7 mouse cellular contexts compared by ENCODE assay signal in the genomic region with DNA sequence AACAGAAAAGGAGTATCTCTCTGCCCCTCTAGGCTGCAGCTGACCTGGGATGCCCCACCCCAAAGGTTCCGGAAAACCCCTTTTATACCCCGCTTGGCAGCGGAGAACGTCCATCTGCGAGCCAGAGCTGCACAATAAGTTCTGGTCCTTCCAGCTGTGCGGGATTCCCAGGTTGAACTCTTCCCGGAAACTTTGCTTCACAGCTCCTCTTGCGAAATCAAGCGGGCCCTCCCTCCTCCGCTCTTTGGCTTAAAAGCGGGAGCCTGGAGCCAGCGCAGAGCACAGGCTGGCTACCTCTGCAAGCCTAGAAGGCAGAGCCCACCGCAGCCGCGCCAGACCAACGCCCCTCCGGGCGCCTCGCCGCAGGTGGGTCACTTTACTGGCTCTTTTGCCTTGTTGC. TPM values are rescaled to one million over a fixed set of nuclear protein-coding genes. Genes with fewer than 3 reads are reported as not detected.
A peak's percentile ranks its signal among the peaks of the same experiment; 100 is the strongest.
DNase-seq lines count a peak whose midpoint lies in the region; ATAC-seq lines count a peak whose summit lies in the region.

A gene (plus strand): TSS at position 282 of the 400 bp plus-strand sequence.

- H3K9me3 ChIP-seq in embryonic facial prominence, embryonic 13.5 days: no peaks in the 10 kb centered on the region
- H3K9me3 ChIP-seq in heart, embryonic 11.5 days (replicated peaks; ENCODE audit: control insufficient read depth, low read length): no peaks in the 10 kb centered on the region
- no peaks in the 10 kb centered on the region for H3K9me3 ChIP-seq in kidney, embryonic 15.5 days (replicated peaks)

- no peaks in the 10 kb centered on the region for H3K27me3 ChIP-seq in embryonic facial prominence, embryonic 13.5 days
- no peaks in the 10 kb centered on the region for H3K27me3 ChIP-seq in heart, embryonic 11.5 days (ENCODE audit: control insufficient read depth, insufficient read depth, low read length)
- H3K27me3 ChIP-seq in kidney, embryonic 15.5 days: no peaks in the 10 kb centered on the region

- peak within 1 kb of the TSS; percentile 62 for H3K4me2 ChIP-seq in embryonic facial prominence, embryonic 13.5 days
- peak within 1 kb of the TSS; percentile 72 for H3K4me2 ChIP-seq in heart, embryonic 11.5 days
- H3K4me2 ChIP-seq in kidney, embryonic 15.5 days: peak within 1 kb of the TSS; percentile 70

- no peak for ATAC-seq in embryonic facial prominence, embryonic 13.5 days (ENCODE audit: insufficient number of reproducible peaks, insufficient read depth, low FRiP score, low TSS enrichment, low read depth)
- ATAC-seq in heart, embryonic 11.5 days (replicated peaks; ENCODE audit: insufficient number of reproducible peaks, low FRiP score, low TSS enrichment): no peak
- peak; percentile 83 for ATAC-seq in kidney, embryonic 15.5 days (replicated peaks; ENCODE audit: low FRiP score)
- no peak for ATAC-seq in monocyte, adult 5-6 weeks (replicated peaks; ENCODE audit: insufficient number of reproducible peaks, low FRiP score, low TSS enrichment, poor library complexity, severe bottlenecking)

- H3K4me1 ChIP-seq in embryonic facial prominence, embryonic 13.5 days: peaks cover 9% of the 10 kb centered on the region
- H3K4me1 ChIP-seq in heart, embryonic 11.5 days (ENCODE audit: control insufficient read depth, insufficient read depth, low read length): no peaks in the 10 kb centered on the region; the same call in 1 of the 2 replicates
- H3K4me1 ChIP-seq in kidney, embryonic 15.5 days: peaks cover 11% of the 10 kb centered on the region; the same call in 1 of the 2 replicates

- DNase-seq in adrenal gland, postnatal 10 days: peak; percentile 79
- peak; percentile 68 for DNase-seq in lung, postnatal 10 days
- peak; percentile 81 for DNase-seq in skeletal muscle tissue, adult 2 months (ENCODE audit: low read depth, low spot score)

- no peaks in the 10 kb centered on the region for H3K36me3 ChIP-seq in embryonic facial prominence, embryonic 13.5 days
- no peaks in the 10 kb centered on the region for H3K36me3 ChIP-seq in heart, embryonic 11.5 days (ENCODE audit: control insufficient read depth, insufficient read depth, low read length)
- no peaks in the 10 kb centered on the region for H3K36me3 ChIP-seq in kidney, embryonic 15.5 days

- H3K27ac ChIP-seq in embryonic facial prominence, embryonic 13.5 days: no peak within 1 kb of the TSS
- no peak within 1 kb of the TSS for H3K27ac ChIP-seq in heart, embryonic 11.5 days (ENCODE audit: low read depth, low read length)
- H3K27ac ChIP-seq in kidney, embryonic 15.5 days: no peak within 1 kb of the TSS

- peak within 1 kb of the TSS; percentile 35 for H3K4me3 ChIP-seq in embryonic facial prominence, embryonic 13.5 days
- peak within 1 kb of the TSS; percentile 44 for H3K4me3 ChIP-seq in heart, embryonic 11.5 days (ENCODE audit: low read depth, low read length)
- peak within 1 kb of the TSS; percentile 34 for H3K4me3 ChIP-seq in kidney, embryonic 15.5 days (replicated peaks)

- 3% methylated on average over 20 of the region's 20 CpGs for WGBS in embryonic facial prominence, embryonic 13.5 days
- 8% methylated on average over 20 of the region's 20 CpGs for WGBS in heart, embryonic 11.5 days (ENCODE audit: insufficient replicate concordance)
- 4% methylated on average over 20 of the region's 20 CpGs for WGBS in kidney, embryonic 15.5 days

- peak within 1 kb of the TSS; percentile 51; the same call in 1 of the 2 replicates for H3K9ac ChIP-seq in embryonic facial prominence, embryonic 13.5 days
- peak within 1 kb of the TSS; percentile 61 for H3K9ac ChIP-seq in heart, embryonic 11.5 days (ENCODE audit: low read depth, low read length)
- H3K9ac ChIP-seq in kidney, embryonic 15.5 days: peak within 1 kb of the TSS; percentile 19

RNA-seq across cellular contexts. Expression of the gene that starts here (rescaled TPM):
- total RNA-seq in adrenal gland, postnatal 10 days (2021): 10 to 100 TPM; 36.1 to 42.8 TPM
- polyA plus RNA-seq in embryonic facial prominence, embryonic 13.5 days (2015; fragmentation: Nextera tagmentation; extraction: Ambion mirVana): 2.0 and 3.2 TPM in 2 replicates
- polyA plus RNA-seq in heart, embryonic 11.5 days (2014; fragmentation: Nextera tagmentation; extraction: Ambion mirVana): 0.13 and 0.38 TPM in 2 replicates
- polyA plus RNA-seq in kidney, embryonic 15.5 days (2015; fragmentation: Nextera tagmentation; extraction: Ambion mirVana): 3.3 and 5.2 TPM in 2 replicates
- not detected in 3 replicates for total RNA-seq in monocyte, adult 5-6 weeks (2017)

Comparison
In these comparisons a context has a peak if more than half of its experiments do, and no peak if none do; other contexts are left out.
1. RNA of the gene that starts here (total RNA-seq): 36.1 to 42.8 TPM in adrenal gland, postnatal 10 days; not detected in monocyte, adult 5-6 weeks; every median in the first group is over 10 times any median in the second.
2. Peak in every context shown above with its lines, with median percentiles within 50 percentile points of each other: DNase-seq, H3K4me2 ChIP-seq, H3K4me3 ChIP-seq and H3K9ac ChIP-seq.